Mouse (Mus musculus): ENCODE data around the gene Atf6.

DNA sequence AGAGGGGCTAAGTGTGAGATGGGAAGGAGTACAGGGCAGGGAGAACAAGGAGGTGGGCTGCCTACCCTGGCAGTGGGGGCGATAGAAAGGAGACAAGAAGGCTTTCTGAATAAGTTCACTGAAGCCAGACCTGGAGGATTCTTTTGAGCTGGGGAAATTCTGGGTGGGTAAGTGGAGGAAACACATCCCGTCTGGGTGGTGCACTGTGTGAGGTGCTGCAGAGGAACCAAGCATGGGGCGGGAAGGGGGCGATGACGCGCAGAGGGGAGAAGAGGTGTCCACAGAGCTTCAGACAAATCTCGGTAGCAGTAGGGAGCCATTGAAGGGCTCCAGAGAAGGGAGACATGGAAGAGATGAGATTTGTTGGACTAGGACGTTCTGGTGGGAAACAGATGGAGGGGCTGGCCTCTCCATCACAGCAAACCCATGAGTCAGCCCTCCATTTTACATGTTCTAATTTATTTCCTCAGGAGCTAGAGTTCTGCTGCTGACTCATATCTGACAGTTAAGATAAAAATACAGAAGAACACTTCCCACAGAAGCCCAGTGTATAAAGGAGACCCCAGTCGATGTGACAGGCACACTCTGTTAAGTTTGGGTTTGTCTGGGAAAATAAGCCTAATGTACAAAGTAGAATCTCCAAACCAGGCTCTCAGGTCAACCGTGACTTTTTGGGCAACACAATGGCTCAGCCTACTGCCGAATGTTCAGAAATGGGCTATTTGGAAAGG, 135.5 kb downstream of the Atf6 start:
- TF ChIP-seq EP300 (IDR thresholded peaks at IDR 0.05; ENCODE audit: insufficient read depth, low read depth, low read length) (no peak), POLR2A (IDR thresholded peaks at IDR 0.05; ENCODE audit: insufficient read depth, low read length) (no peak), CTCF (IDR thresholded peaks at IDR 0.05; ENCODE audit: low read depth, low read length) (no peak)
